Mouse (Mus musculus) hindbrain, embryonic 13.5 days (tissue): ENCODE measurements around the gene Nectin4. TPM values are rescaled to one million over a fixed set of nuclear protein-coding genes. Genes with fewer than 3 reads are reported as not detected.

Experiments used
- ATAC-seq: fragments of 200-750 bp; cut with Nextera tagmentation; 2 replicates; pipeline ENCODE4 v1.8.0; 2017; ENCODE audit warnings: moderate TSS enrichment; ENCODE audit not compliant: low FRiP score
- H3K27ac ChIP-seq: fragments of 300-500 bp; sonication (generic); 2 replicates; pipeline ENCODE4 v1.5.1; 2015; ENCODE audit warnings: inconsistent platforms, mild to moderate bottlenecking, moderate library complexity
- H3K27me3 ChIP-seq: fragments of 300-500 bp; sonication (generic); 2 replicates; pipeline ENCODE4 v1.6.1; 2015; ENCODE audit warnings: mild to moderate bottlenecking, inconsistent platforms
- H3K36me3 ChIP-seq: fragments of 300-500 bp; sonication (generic); 2 replicates; pipeline ENCODE4 v1.6.1; 2015; ENCODE audit warnings: mild to moderate bottlenecking, inconsistent platforms
- H3K4me1 ChIP-seq: fragments of 300-500 bp; sonication (generic); replicated peaks from 2 replicates; pipeline ENCODE4 v1.6.1; 2015; ENCODE audit warnings: inconsistent platforms
- H3K4me2 ChIP-seq: fragments of 300-500 bp; sonication (generic); 2 replicates; pipeline ENCODE4 v1.6.1; 2015; ENCODE audit warnings: inconsistent platforms, mild to moderate bottlenecking, moderate library complexity
- H3K4me3 ChIP-seq: fragments of 300-500 bp; sonication (generic); 2 replicates; pipeline ENCODE4 v1.5.1; 2015; ENCODE audit warnings: mild to moderate bottlenecking, inconsistent platforms
- H3K9ac ChIP-seq: fragments of 300-500 bp; sonication (generic); 2 replicates; pipeline ENCODE4 v1.6.1; 2015; ENCODE audit warnings: mild to moderate bottlenecking, inconsistent platforms
- H3K9me3 ChIP-seq: fragments of 300-500 bp; sonication (generic); 2 replicates; pipeline ENCODE4 v1.6.1; 2016; ENCODE audit warnings: inconsistent platforms
- WGBS: fragments of 180-500 bp; shearing (Covaris S2); methylation state at CpG from one replicate; pipeline ENCODE4 v1.1.7; 2015; 5-methylcytosine and 5-hydroxymethylcytosine counted together
- polyA plus RNA-seq: library from polyadenylated mRNA; unstranded; fragments of >200 nt; fragmentation: Nextera tagmentation; extraction: Ambion mirVana; gene quantifications from 2 replicates; pipeline ENCODE4 v1.2.1, GENCODE M21; 2015

Nectin4 gene
- polyA plus RNA-seq, 1 experiment from 2014 or later: 1.4 TPM

DNA sequence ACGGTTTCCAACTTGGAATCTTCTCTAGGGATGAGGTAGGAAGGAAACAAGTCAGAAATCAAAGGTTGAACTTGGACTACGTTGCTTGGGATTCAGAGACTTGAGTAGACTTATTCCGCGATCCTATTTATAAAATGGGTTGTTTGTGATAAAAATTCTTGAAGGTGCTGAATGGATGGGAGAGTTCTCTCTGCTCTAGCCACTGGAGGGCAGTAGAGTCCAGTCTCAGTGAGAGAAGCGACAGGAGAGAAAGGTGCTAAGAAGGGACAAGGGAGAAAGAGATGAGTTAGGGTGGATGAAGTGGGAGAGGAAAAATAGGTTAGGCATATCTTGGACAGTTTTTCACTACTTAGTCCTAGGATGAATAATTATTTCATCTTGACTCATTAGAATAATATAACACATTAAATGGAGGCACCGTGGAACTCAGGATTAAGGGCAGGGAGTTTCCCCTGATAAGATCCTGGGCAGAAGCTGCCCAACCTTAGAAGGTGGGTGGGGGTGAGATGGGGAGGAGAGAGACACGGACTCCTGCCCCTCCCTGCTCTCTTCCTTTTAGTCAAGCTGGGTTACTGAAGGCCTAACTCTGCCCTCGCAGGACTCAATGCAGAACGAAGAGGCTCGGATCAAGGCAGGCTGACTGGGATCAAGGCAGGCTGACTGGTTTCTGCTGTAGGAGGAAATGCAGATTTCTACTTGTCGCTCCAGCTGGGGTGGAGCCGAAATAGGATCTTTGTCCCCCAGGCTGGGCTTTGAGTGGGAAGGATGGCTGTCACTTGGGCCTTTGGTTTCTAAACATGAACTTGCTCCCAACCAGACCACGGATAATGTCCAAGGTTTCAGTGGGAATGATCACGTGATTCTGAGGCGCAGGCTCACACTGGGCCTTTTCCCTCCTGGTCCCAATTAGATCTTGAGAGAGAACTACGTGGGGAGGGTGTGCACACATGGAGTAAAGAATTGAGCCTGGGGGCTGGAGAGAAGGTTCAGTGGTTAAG, 8.5 kb upstream of the Nectin4 start:
- H3K9ac ChIP-seq: peak overlapping the region; percentile 78
- H3K27me3 ChIP-seq: no peaks in the 10 kb centered on the region
- H3K27ac ChIP-seq: peak overlapping the region; percentile 90
- peak; percentile 79 for ATAC-seq
- H3K4me1 ChIP-seq: peaks cover 21% of the 10 kb centered on the region
- H3K9me3 ChIP-seq: peaks cover 3% of the 10 kb centered on the region; the same call in 1 of the 2 replicates
- 30% methylated on average over 16 of the region's 16 CpGs for WGBS
- peaks cover 27% of the 10 kb centered on the region for H3K36me3 ChIP-seq
- H3K4me2 ChIP-seq: peak overlapping the region; percentile 89
- peak overlapping the region; percentile 51 for H3K4me3 ChIP-seq

DNA sequence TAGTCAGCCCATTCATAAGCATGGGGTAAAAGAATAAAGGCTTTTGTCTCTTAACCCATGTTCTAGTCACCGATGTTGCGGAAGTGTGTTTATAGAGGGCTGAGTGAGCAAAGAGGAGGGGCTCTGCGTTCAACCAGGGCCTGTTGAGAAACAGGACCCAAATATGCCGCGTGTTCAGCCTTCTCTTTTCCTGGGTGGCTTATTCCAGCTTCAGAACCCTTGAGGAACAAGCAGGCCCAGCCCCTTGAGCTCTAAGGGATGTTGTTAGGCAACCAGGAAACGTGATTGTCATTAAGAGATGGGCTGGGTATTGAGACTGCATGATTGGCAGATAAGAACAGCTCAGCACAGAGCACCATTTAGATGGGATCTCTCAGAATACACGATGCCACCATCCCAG, 4.0 kb upstream of the Nectin4 start:
- H3K27ac ChIP-seq: no peak overlapping the region
- H3K9ac ChIP-seq: peak overlapping the region; percentile 46; the same call in 1 of the 2 replicates
- WGBS: 58% methylated on average over 7 of the region's 7 CpGs
- no peaks in the 10 kb centered on the region for H3K36me3 ChIP-seq
- no peak for ATAC-seq
- H3K4me3 ChIP-seq: no peak overlapping the region
- H3K4me1 ChIP-seq: peaks cover 7% of the 10 kb centered on the region
- peaks cover 10% of the 10 kb centered on the region; the same call in 1 of the 2 replicates for H3K27me3 ChIP-seq
- H3K9me3 ChIP-seq: no peaks in the 10 kb centered on the region
- no peak overlapping the region for H3K4me2 ChIP-seq

- no peak overlapping the region for H3K4me3 ChIP-seq
- H3K27ac ChIP-seq: no peak overlapping the region
- 61% methylated on average over 3 of the region's 3 CpGs for WGBS
Measured at GRCm38 (mm10) chr1:171372880-171373279, 3.0 kb downstream of the Nectin4 start.

GRCm38 (mm10) chr1:171373946-171374345, 4.0 kb downstream of the Nectin4 start:
- no peak for ATAC-seq
- no peaks in the 10 kb centered on the region for H3K36me3 ChIP-seq
- H3K4me3 ChIP-seq: no peak overlapping the region
- H3K4me2 ChIP-seq: no peak overlapping the region
- no peak overlapping the region for H3K9ac ChIP-seq
- no peaks in the 10 kb centered on the region for H3K4me1 ChIP-seq
- WGBS: 6% methylated on average over 3 of the region's 4 CpGs
- H3K27ac ChIP-seq: no peak overlapping the region
- peaks cover 24% of the 10 kb centered on the region; the same call in 1 of the 2 replicates for H3K27me3 ChIP-seq
- no peaks in the 10 kb centered on the region for H3K9me3 ChIP-seq

More at GRCm38 (mm10) chr1:171372880-171373279, 3.0 kb downstream of the Nectin4 start:
- no peaks in the 10 kb centered on the region for H3K36me3 ChIP-seq
- peaks cover 24% of the 10 kb centered on the region; the same call in 1 of the 2 replicates for H3K27me3 ChIP-seq
- H3K4me2 ChIP-seq: no peak overlapping the region
- H3K9me3 ChIP-seq: no peaks in the 10 kb centered on the region
- no peaks in the 10 kb centered on the region for H3K4me1 ChIP-seq
- no peak for ATAC-seq
- no peak overlapping the region for H3K9ac ChIP-seq

DNA sequence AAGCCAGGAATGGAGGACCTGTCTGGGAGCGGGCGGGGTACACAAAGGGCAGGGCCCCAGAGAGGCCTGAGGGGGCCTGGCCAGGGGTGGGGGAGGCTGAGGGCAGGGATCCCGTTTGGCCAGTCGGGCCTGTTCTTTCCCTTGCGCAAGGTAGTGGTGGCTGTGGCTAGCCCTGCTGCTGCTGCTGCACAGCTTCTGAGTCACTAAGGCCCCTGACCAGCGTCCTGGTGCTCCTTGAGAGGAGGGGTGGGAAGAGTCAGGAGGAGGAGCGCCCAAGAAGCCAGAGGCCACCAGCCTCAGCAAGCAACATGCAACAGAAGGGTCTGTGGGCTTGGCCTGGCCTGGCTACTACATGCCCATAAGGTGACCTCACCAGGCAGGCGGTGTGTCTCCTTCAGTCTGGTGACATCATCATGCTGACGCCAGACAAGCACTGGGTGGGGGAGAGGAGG, 5.8 kb downstream of the Nectin4 start:
- H3K9me3 ChIP-seq: no peaks in the 10 kb centered on the region
- H3K4me3 ChIP-seq: no peak overlapping the region
- H3K4me1 ChIP-seq: peaks cover 12% of the 10 kb centered on the region
- no peak for ATAC-seq
- H3K4me2 ChIP-seq: no peak overlapping the region
- whole genome bisulfite sequencing: 58% methylated on average over 9 of the region's 9 CpGs
- H3K9ac ChIP-seq: no peak overlapping the region
- H3K27me3 ChIP-seq: 0 out of 2 replicates have a peak, but pooled peaks cover 27% of the 10 kb centered on the region
- H3K36me3 ChIP-seq: no peaks in the 10 kb centered on the region
- no peak overlapping the region for H3K27ac ChIP-seq

- Histone ChIP-seq H3K9me3 (no peaks in the 10 kb centered on the region), H3K27me3 (peaks cover 21% of the 10 kb centered on the region; the same call in 1 of the 2 replicates), H3K27ac (no peak overlapping the region), H3K4me2 (no peak overlapping the region), H3K9ac (no peak overlapping the region), H3K4me3 (no peak overlapping the region), H3K36me3 (no peaks in the 10 kb centered on the region), H3K4me1 (peaks cover 12% of the 10 kb centered on the region)
- 90% methylated on average over 6 of the region's 6 CpGs for WGBS
- no peak for ATAC-seq
Measured at GRCm38 (mm10) chr1:171378298-171378697, 8.4 kb downstream of the Nectin4 start.

DNA sequence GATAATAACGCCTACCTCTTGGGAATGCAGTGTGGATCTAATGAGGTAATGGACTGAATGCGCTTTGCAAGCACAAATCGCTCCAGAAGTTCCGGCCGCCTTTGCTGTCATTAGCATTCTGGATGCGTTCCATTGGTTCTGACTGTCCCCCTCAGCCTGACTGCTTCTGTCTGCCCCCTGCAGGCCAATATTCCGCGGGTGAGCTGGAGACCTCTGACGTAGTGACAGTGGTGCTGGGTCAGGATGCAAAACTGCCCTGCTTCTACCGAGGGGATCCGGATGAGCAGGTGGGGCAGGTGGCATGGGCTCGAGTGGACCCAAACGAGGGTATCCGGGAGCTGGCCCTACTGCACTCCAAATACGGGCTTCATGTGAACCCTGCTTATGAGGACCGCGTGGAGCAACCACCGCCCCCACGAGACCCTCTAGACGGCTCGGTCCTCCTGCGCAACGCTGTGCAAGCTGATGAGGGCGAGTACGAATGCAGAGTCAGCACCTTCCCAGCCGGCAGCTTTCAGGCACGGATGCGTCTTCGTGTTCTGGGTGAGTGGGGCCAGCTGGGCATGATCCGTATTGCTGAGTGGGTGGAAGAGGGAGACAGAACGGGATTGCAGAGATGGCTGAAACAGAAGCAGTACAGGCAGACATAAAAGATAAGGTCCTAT, 10.2 kb downstream of the Nectin4 start:
- Histone ChIP-seq H3K9ac (peak overlapping the region; percentile 43; the same call in 1 of the 2 replicates), H3K4me1 (peaks cover 12% of the 10 kb centered on the region), H3K36me3 (no peaks in the 10 kb centered on the region), H3K27ac (peak overlapping the region; percentile 31; the same call in 1 of the 2 replicates), H3K4me2 (peak overlapping the region; percentile 56), H3K9me3 (no peaks in the 10 kb centered on the region), H3K4me3 (peak overlapping the region; percentile 30), H3K27me3 (peaks cover 15% of the 10 kb centered on the region; the same call in 1 of the 2 replicates)
- WGBS: 1% methylated on average over 31 of the region's 31 CpGs
- ATAC-seq: peak; percentile 76

GRCm38 (mm10) chr1:171382096-171382620, 12.3 kb downstream of the Nectin4 start:
- Histone ChIP-seq H3K4me2 (no peak overlapping the region), H3K4me3 (no peak overlapping the region), H3K27me3 (peaks cover 15% of the 10 kb centered on the region; the same call in 1 of the 2 replicates), H3K9ac (no peak overlapping the region), H3K4me1 (peaks cover 13% of the 10 kb centered on the region), H3K27ac (no peak overlapping the region), H3K9me3 (no peaks in the 10 kb centered on the region), H3K36me3 (no peaks in the 10 kb centered on the region)
- WGBS: 79% methylated on average over 11 of the region's 11 CpGs
- ATAC-seq: no peak

- Histone ChIP-seq H3K9me3 (no peaks in the 10 kb centered on the region), H3K27ac (no peak overlapping the region), H3K27me3 (peaks cover 13% of the 10 kb centered on the region; the same call in 1 of the 2 replicates), H3K36me3 (no peaks in the 10 kb centered on the region), H3K9ac (no peak overlapping the region), H3K4me1 (peaks cover 15% of the 10 kb centered on the region), H3K4me2 (no peak overlapping the region), H3K4me3 (no peak overlapping the region)
- WGBS: 75% methylated on average over 9 of the region's 9 CpGs
- ATAC-seq: no peak
Measured at GRCm38 (mm10) chr1:171384361-171384760, 14.5 kb downstream of the Nectin4 start.

DNA sequence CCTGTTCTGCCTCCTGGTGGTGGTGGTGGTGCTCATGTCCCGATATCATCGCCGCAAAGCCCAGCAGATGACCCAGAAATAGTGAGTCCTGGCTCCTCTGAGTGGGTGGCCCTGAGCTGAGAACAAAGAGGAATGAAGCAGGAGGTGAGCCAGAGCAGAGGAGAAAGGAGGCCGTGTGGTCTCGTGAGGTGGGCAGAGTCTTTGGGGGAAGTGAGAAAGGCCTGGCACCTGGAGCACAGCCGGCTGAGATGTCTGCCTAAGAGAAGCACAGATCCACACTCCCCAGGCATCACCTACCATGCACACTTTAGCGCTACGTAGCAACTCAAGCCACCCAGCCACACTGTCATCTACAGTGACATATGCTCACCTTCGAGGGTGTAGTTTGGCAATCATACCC, 15.3 kb downstream of the Nectin4 start:
- Histone ChIP-seq H3K27ac (no peak overlapping the region), H3K4me2 (no peak overlapping the region), H3K4me3 (no peak overlapping the region), H3K9me3 (no peaks in the 10 kb centered on the region), H3K27me3 (peaks cover 7% of the 10 kb centered on the region; the same call in 1 of the 2 replicates), H3K36me3 (no peaks in the 10 kb centered on the region), H3K4me1 (peaks cover 8% of the 10 kb centered on the region), H3K9ac (no peak overlapping the region)
- 64% methylated on average over 9 of the region's 9 CpGs for WGBS
- no peak for ATAC-seq

DNA sequence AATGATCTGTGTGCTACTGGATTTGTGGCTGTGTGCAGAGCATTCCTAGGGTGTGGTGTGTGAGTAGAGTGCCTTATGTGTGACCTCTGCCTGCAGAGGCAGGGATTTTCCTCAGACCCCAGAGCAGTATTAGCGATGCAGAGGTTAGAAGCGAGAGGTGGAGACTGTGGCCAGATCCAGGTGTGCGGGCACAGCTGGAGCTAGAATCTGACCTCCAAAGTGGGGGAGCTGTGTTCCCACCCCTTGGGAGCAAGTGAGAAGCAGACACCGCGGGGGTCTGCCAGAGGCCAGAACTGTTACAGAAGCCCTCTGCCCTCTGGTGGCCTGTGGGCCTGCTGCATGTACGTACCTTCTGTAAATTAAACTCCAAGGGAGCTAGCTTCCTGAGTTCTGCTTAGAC, 17.2 kb downstream of the Nectin4 start:
- no peak overlapping the region for H3K27ac ChIP-seq
- no peaks in the 10 kb centered on the region for H3K36me3 ChIP-seq
- no peaks in the 10 kb centered on the region for H3K27me3 ChIP-seq
- 21% methylated on average over 6 of the region's 6 CpGs for whole genome bisulfite sequencing
- H3K9me3 ChIP-seq: no peaks in the 10 kb centered on the region
- no peak for ATAC-seq
- peaks cover 3% of the 10 kb centered on the region for H3K4me1 ChIP-seq
- H3K4me2 ChIP-seq: no peak overlapping the region
- H3K9ac ChIP-seq: peak overlapping the region; percentile 49; the same call in 1 of the 2 replicates
- no peak overlapping the region for H3K4me3 ChIP-seq
